Mouse (Mus musculus): ENCODE results near the gene Krtap14. TPM values are rescaled to one million over a fixed set of nuclear protein-coding genes. Genes with fewer than 3 reads are reported as not detected.

Krtap14 gene
- polyA plus RNA-seq (2012; rRNA removed): not detected in 2 replicates
- not detected in 2 replicates for polyA plus RNA-seq (2014; fragmentation: Nextera tagmentation; extraction: Ambion mirVana)

GRCm38 (mm10) chr16:88826095-88826652, at the start of gene Krtap14:
TSS of gene Krtap14 (minus strand) at chr16:88826145.
- TF ChIP-seq EP300 (IDR thresholded peaks at IDR 0.05; ENCODE audit: low read depth) (no peak), CTCF (IDR thresholded peaks at IDR 0.05; ENCODE audit: low read depth) (no peak)
- Histone ChIP-seq H3K27me3 (ENCODE audit: control insufficient read depth, insufficient read depth, low read length) (no peaks in the 10 kb centered on the region), H3K9me3 (ENCODE audit: control insufficient read depth, low read length) (no peaks in the 10 kb centered on the region), H3K4me2 (ENCODE audit: low read depth) (no peak within 1 kb of the TSS), H3K36me3 (replicated peaks; ENCODE audit: control insufficient read depth, insufficient read depth, low read depth) (no peaks in the 10 kb centered on the region), H3K27ac (no peak within 1 kb of the TSS), H3K4me3 (ENCODE audit: insufficient read depth in 1 of 2, low read depth in 2 of 2, low read length in 2 of 2) (no peak within 1 kb of the TSS), H3K4me1 (replicated peaks; ENCODE audit: control insufficient read depth in 2 of 2, insufficient read depth in 2 of 2, low read length in 1 of 2) (no peaks in the 10 kb centered on the region), H3K9ac (replicated peaks) (no peak within 1 kb of the TSS)
- DNase-seq (ENCODE audit: low read depth in 3 of 3, low spot score in 3 of 3): no peak
- ATAC-seq (ENCODE audit: insufficient read depth): no peak
- 73% methylated on average over 9 of the region's 9 CpGs for WGBS (ENCODE audit: insufficient replicate concordance)

GRCm38 (mm10) chr16:88874169-88874568, 48.2 kb upstream of the Krtap14 start, which contains the start of gene Krtap19-2:
TSS of gene Krtap19-2 (minus strand) at chr16:88874269.
- Histone ChIP-seq H3K4me1 (replicated peaks; ENCODE audit: control insufficient read depth in 2 of 2, insufficient read depth in 2 of 2, low read length in 1 of 2) (no peaks in the 10 kb centered on the region), H3K4me3 (ENCODE audit: insufficient read depth in 1 of 2, low read depth in 2 of 2, low read length in 2 of 2) (no peak within 1 kb of the TSS), H3K9me3 (ENCODE audit: control insufficient read depth, low read length) (no peaks in the 10 kb centered on the region), H3K27me3 (ENCODE audit: control insufficient read depth, insufficient read depth, low read length) (no peaks in the 10 kb centered on the region), H3K9ac (replicated peaks) (no peak within 1 kb of the TSS), H3K36me3 (replicated peaks; ENCODE audit: control insufficient read depth, insufficient read depth, low read depth) (no peaks in the 10 kb centered on the region), H3K27ac (no peak within 1 kb of the TSS), H3K4me2 (ENCODE audit: low read depth) (no peak within 1 kb of the TSS)
- ATAC-seq (ENCODE audit: insufficient read depth) (no peak), DNase-seq (ENCODE audit: low read depth in 3 of 3, low spot score in 3 of 3) (no peak)
- TF ChIP-seq CTCF (IDR thresholded peaks at IDR 0.05; ENCODE audit: low read depth) (no peak), EP300 (IDR thresholded peaks at IDR 0.05; ENCODE audit: low read depth) (no peak)
- WGBS (ENCODE audit: insufficient replicate concordance): 77% methylated on average over 3 of the region's 3 CpGs

- Histone ChIP-seq H3K4me1 (replicated peaks; ENCODE audit: control insufficient read depth in 2 of 2, insufficient read depth in 2 of 2, low read length in 1 of 2) (no peaks in the 10 kb centered on the region), H3K4me3 (ENCODE audit: insufficient read depth in 1 of 2, low read depth in 2 of 2, low read length in 2 of 2) (no peak within 1 kb of the TSS), H3K9me3 (ENCODE audit: control insufficient read depth, low read length) (no peaks in the 10 kb centered on the region), H3K9ac (replicated peaks) (no peak within 1 kb of the TSS), H3K27ac (no peak within 1 kb of the TSS), H3K4me2 (ENCODE audit: low read depth) (no peak within 1 kb of the TSS), H3K27me3 (ENCODE audit: control insufficient read depth, insufficient read depth, low read length) (no peaks in the 10 kb centered on the region), H3K36me3 (replicated peaks; ENCODE audit: control insufficient read depth, insufficient read depth, low read depth) (no peaks in the 10 kb centered on the region)
- no peak for ATAC-seq (ENCODE audit: insufficient read depth)
- DNase-seq (ENCODE audit: low read depth in 3 of 3, low spot score in 3 of 3): no peak
- WGBS (ENCODE audit: insufficient replicate concordance): 66% methylated on average over 6 of the region's 6 CpGs
- TF ChIP-seq EP300 (IDR thresholded peaks at IDR 0.05; ENCODE audit: low read depth) (no peak), CTCF (IDR thresholded peaks at IDR 0.05; ENCODE audit: low read depth) (no peak)
These were observed 43.4 kb upstream of the Krtap14 start, which contains the start of gene Krtap19-1 for GRCm38 (mm10) chr16:88869311-88869710. TSS of gene Krtap19-1 (minus strand) at chr16:88869411.

- Histone ChIP-seq H3K4me3 (ENCODE audit: insufficient read depth in 1 of 2, low read depth in 2 of 2, low read length in 2 of 2) (no peak overlapping the region), H3K27me3 (ENCODE audit: control insufficient read depth, insufficient read depth, low read length) (no peaks in the 10 kb centered on the region)
- WGBS (ENCODE audit: insufficient replicate concordance): 63% methylated on average over 4 of the region's 4 CpGs
These were observed 39.0 kb upstream of the Krtap14 start for GRCm38 (mm10) chr16:88864887-88865407.

GRCm38 (mm10) chr16:88851450-88851849, 25.5 kb upstream of the Krtap14 start:
- ATAC-seq (ENCODE audit: insufficient read depth) (no peak), DNase-seq (ENCODE audit: low read depth in 3 of 3, low spot score in 3 of 3) (no peak)
- Histone ChIP-seq H3K36me3 (replicated peaks; ENCODE audit: control insufficient read depth, insufficient read depth, low read depth) (no peaks in the 10 kb centered on the region), H3K4me1 (replicated peaks; ENCODE audit: control insufficient read depth in 2 of 2, insufficient read depth in 2 of 2, low read length in 1 of 2) (0 out of 4 replicates have a peak, but pooled peaks cover 0 to 2% of the 10 kb centered on the region in 2 experiments), H3K27me3 (ENCODE audit: control insufficient read depth, insufficient read depth, low read length) (no peaks in the 10 kb centered on the region), H3K4me3 (ENCODE audit: insufficient read depth in 1 of 2, low read depth in 2 of 2, low read length in 2 of 2) (no peak overlapping the region), H3K9ac (replicated peaks) (no peak overlapping the region), H3K9me3 (ENCODE audit: control insufficient read depth, low read length) (no peaks in the 10 kb centered on the region), H3K27ac (no peak overlapping the region), H3K4me2 (ENCODE audit: low read depth) (no peak overlapping the region)
- peak; percentile 54 for TF ChIP-seq CTCF (IDR thresholded peaks at IDR 0.05; ENCODE audit: low read depth)
- TF ChIP-seq EP300 (IDR thresholded peaks at IDR 0.05; ENCODE audit: low read depth): no peak
- 8% methylated on average over 5 of the region's 5 CpGs for WGBS (ENCODE audit: insufficient replicate concordance)

More at GRCm38 (mm10) chr16:88864887-88865407, 39.0 kb upstream of the Krtap14 start:
- Histone ChIP-seq H3K36me3 (replicated peaks; ENCODE audit: control insufficient read depth, insufficient read depth, low read depth) (no peaks in the 10 kb centered on the region), H3K27ac (no peak overlapping the region), H3K9me3 (ENCODE audit: control insufficient read depth, low read length) (no peaks in the 10 kb centered on the region), H3K4me1 (replicated peaks; ENCODE audit: control insufficient read depth in 2 of 2, insufficient read depth in 2 of 2, low read length in 1 of 2) (no peaks in the 10 kb centered on the region), H3K9ac (replicated peaks) (no peak overlapping the region), H3K4me2 (ENCODE audit: low read depth) (no peak overlapping the region)
- DNase-seq (ENCODE audit: low read depth in 3 of 3, low spot score in 3 of 3) (no peak), ATAC-seq (ENCODE audit: insufficient read depth) (no peak)
- TF ChIP-seq EP300 (IDR thresholded peaks at IDR 0.05; ENCODE audit: low read depth): no peak
- no peak for TF ChIP-seq CTCF (IDR thresholded peaks at IDR 0.05; ENCODE audit: low read depth)

All from liver, embryonic 14.5 days (tissue).